Mouse (Mus musculus) embryonic stem cell, embryonic (primary cell): ENCODE measurements around the gene Slc25a10.

Experiments
- CTCF ChIA-PET, 4 experiments: fragments of 300-600 bp in 2 of 4; fragments of 350-600 bp in 2 of 4; sonication (Branson Sonifier 250); formaldehyde crosslinking; loops; one replicate each; lab custom pipeline; 2022; ENCODE audit warnings: inconsistent platforms in 2 of 4; lab: Charles Lee
- POLR2A ChIA-PET, 4 experiments: fragments of 300-600 bp in 2 of 4; fragments of 350-600 bp in 2 of 4; sonication (Branson Sonifier 250); formaldehyde crosslinking; loops; one replicate each; lab custom pipeline; 2022; ENCODE audit warnings: antibody characterized with exemption in 4 of 4, inconsistent platforms in 1 of 4; lab: Charles Lee

Gene Slc25a10

GRCm38 (mm10) chr11:120512790-120513453 lies 21.3 kb downstream of the Slc25a10 start:
- ChIA-PET CTCF (interaction anchor here in 3 of 4 experiments (0.6 to 1.5 kb wide), 6 partner anchors 17 to 679 kb away, joined by 3 to 5 read pairs (median 4); partner anchors contain the start of gene Ppp1r27 (in 1 of the 3)), POLR2A (interaction anchor here (0.6 to 4.9 kb wide), 9 partner anchors 8 to 112 kb away, joined by 3 to 18 read pairs (median 4); partner anchors contain the start of genes Mrpl12 (in 1 of the 4), P4hb (in 1 of the 4) and Sirt7 (in 1 of the 4))

- CTCF ChIA-PET, result interaction anchor here in 1 of 4 experiments (1.7 kb wide), 1 partner anchor 206 kb away, joined by 4 read pairs; no protein-coding TSS in a partner anchor
- POLR2A ChIA-PET, result interaction anchor here in 1 of 4 experiments (1.4 to 4.9 kb wide), 5 partner anchors 23 to 60 kb away, joined by 3 to 16 read pairs (median 4); partner anchors contain the start of genes Arl16, Mrpl12 and Slc25a10
Observed at GRCm38 (mm10) chr11:120514262-120514661, 22.6 kb downstream of the Slc25a10 start.

GRCm38 (mm10) chr11:120515611-120516010 lies 24.0 kb downstream of the Slc25a10 start:
- POLR2A ChIA-PET, result interaction anchor here in 3 of 4 experiments (0.6 to 4.9 kb wide), 15 partner anchors 15 to 101 kb away, joined by 3 to 16 read pairs (median 4); partner anchors contain the start of genes Arl16 (in 1 of the 3), Mrpl12 (in 1 of the 3), Ppp1r27 (in 1 of the 3) and Slc25a10 (in 1 of the 3)
- CTCF ChIA-PET, result interaction anchor here in 3 of 4 experiments (0.6 to 1.7 kb wide), 9 partner anchors 13 to 526 kb away, joined by 3 to 8 read pairs (median 4); no protein-coding TSS in a partner anchor

- ChIA-PET POLR2A (interaction anchor here in 2 of 4 experiments (0.5 to 1.3 kb wide), 6 partner anchors 12 to 601 kb away, joined by 3 to 8 read pairs (median 4); partner anchors contain the start of gene Slc25a10 (in 1 of the 2)), CTCF (interaction anchor here in 2 of 4 experiments (0.5 to 1.5 kb wide), 5 partner anchors 11 to 179 kb away, joined by 3 read pairs; partner anchors contain the start of gene Slc25a10 (in 1 of the 2))
Observed at GRCm38 (mm10) chr11:120517147-120517546, 25.5 kb downstream of the Slc25a10 start.

GRCm38 (mm10) chr11:120518027-120518426 lies 26.4 kb downstream of the Slc25a10 start:
- CTCF ChIA-PET, result interaction anchor here in 3 of 4 experiments (0.5 to 1.5 kb wide), 10 partner anchors 12 to 658 kb away, joined by 3 to 4 read pairs (median 3); partner anchors contain the start of gene Slc25a10 (in 1 of the 3)
- POLR2A ChIA-PET, result interaction anchor here in 2 of 4 experiments (0.9 to 1.4 kb wide), 8 partner anchors 11 to 56 kb away, joined by 3 to 4 read pairs (median 4); partner anchors contain the start of genes P4hb (in 2 of the 2) and Slc25a10 (in 1 of the 2)

GRCm38 (mm10) chr11:120518558-120518957 lies 26.9 kb downstream of the Slc25a10 start:
- CTCF ChIA-PET, result interaction anchor here in 3 of 4 experiments (0.6 to 1.5 kb wide), 6 partner anchors 29 to 657 kb away, joined by 3 to 4 read pairs (median 3); no protein-coding TSS in a partner anchor
- POLR2A ChIA-PET, result interaction anchor here in 2 of 4 experiments (1.0 to 1.4 kb wide), 6 partner anchors 13 to 56 kb away, joined by 3 to 4 read pairs (median 4); partner anchors contain the start of gene P4hb (in 2 of the 2)

GRCm38 (mm10) chr11:120519738-120520137 lies 28.1 kb downstream of the Slc25a10 start:
- ChIA-PET CTCF (interaction anchor here in 1 of 4 experiments (0.6 kb wide), 1 partner anchor 592 kb away, joined by 3 read pairs; no protein-coding TSS in a partner anchor), POLR2A (interaction anchor here in 2 of 4 experiments (1.2 to 1.7 kb wide), 2 partner anchors 60 to 63 kb away, joined by 4 read pairs; no protein-coding TSS in a partner anchor)

GRCm38 (mm10) chr11:120520498-120520897 lies 28.9 kb downstream of the Slc25a10 start:
- CTCF ChIA-PET, result interaction anchor here in 2 of 4 experiments (0.6 to 1.0 kb wide), 4 partner anchors 10 to 256 kb away, joined by 3 to 10 read pairs (median 4); no protein-coding TSS in a partner anchor
- POLR2A ChIA-PET, result interaction anchor here in 3 of 4 experiments (0.6 to 1.7 kb wide), 10 partner anchors 8 to 62 kb away, joined by 3 to 4 read pairs (median 4); partner anchors contain the start of gene Gcgr (in 1 of the 3)

- POLR2A ChIA-PET, result interaction anchor here in 3 of 4 experiments (0.6 to 1.7 kb wide), 10 partner anchors 9 to 61 kb away, joined by 3 to 4 read pairs (median 4); partner anchors contain the start of gene Gcgr (in 1 of the 3)
- CTCF ChIA-PET, result interaction anchor here in 3 of 4 experiments (0.6 to 1.0 kb wide), 5 partner anchors 11 to 256 kb away, joined by 3 to 10 read pairs (median 4); no protein-coding TSS in a partner anchor
Observed at GRCm38 (mm10) chr11:120520967-120521540, 29.4 kb downstream of the Slc25a10 start.

- POLR2A ChIA-PET, result interaction anchor here in 1 of 4 experiments (0.9 kb wide), 1 partner anchor 41 kb away, joined by 3 read pairs; no protein-coding TSS in a partner anchor
- CTCF ChIA-PET, result interaction anchor here in 2 of 4 experiments (0.9 to 1.6 kb wide), 2 partner anchors 33 to 277 kb away, joined by 3 read pairs; no protein-coding TSS in a partner anchor
Observed at GRCm38 (mm10) chr11:120522581-120522980, 30.9 kb downstream of the Slc25a10 start.

GRCm38 (mm10) chr11:120525959-120526358 lies 34.3 kb downstream of the Slc25a10 start:
- ChIA-PET CTCF (interaction anchor here in 2 of 4 experiments (0.7 to 1.5 kb wide), 2 partner anchors 15 to 33 kb away, joined by 3 to 5 read pairs; no protein-coding TSS in a partner anchor), POLR2A (interaction anchor here in 1 of 4 experiments (0.7 kb wide), 1 partner anchor 326 kb away, joined by 3 read pairs; no protein-coding TSS in a partner anchor)

GRCm38 (mm10) chr11:120527690-120528354 lies 36.2 kb downstream of the Slc25a10 start:
- ChIA-PET CTCF (interaction anchor here in 1 of 4 experiments (0.9 kb wide), 1 partner anchor 38 kb away, joined by 5 read pairs; no protein-coding TSS in a partner anchor), POLR2A (interaction anchor here in 2 of 4 experiments (0.6 to 1.7 kb wide), 11 partner anchors 10 to 173 kb away, joined by 3 to 6 read pairs (median 3); partner anchors contain the start of gene Nploc4 (in 1 of the 2))

- POLR2A ChIA-PET, result interaction anchor here in 1 of 4 experiments (0.7 to 1.7 kb wide), 6 partner anchors 11 to 46 kb away, joined by 3 to 6 read pairs (median 3); no protein-coding TSS in a partner anchor
- CTCF ChIA-PET, result interaction anchor here in 2 of 4 experiments (0.9 to 1.2 kb wide), 2 partner anchors 14 to 198 kb away, joined by 3 to 8 read pairs; partner anchors contain the start of gene Dcxr (in 1 of the 2)
Observed at GRCm38 (mm10) chr11:120528903-120529302, 37.3 kb downstream of the Slc25a10 start.

- ChIA-PET CTCF (interaction anchor here (0.5 to 2.6 kb wide), 16 partner anchors 12 to 911 kb away, joined by 3 to 9 read pairs (median 4); partner anchors contain the start of gene Slc25a10 (in 1 of the 4)), POLR2A (interaction anchor here in 3 of 4 experiments (0.6 to 3.6 kb wide), 30 partner anchors 9 to 552 kb away, joined by 3 to 18 read pairs (median 4); partner anchors contain the start of genes P4hb (in 3 of the 3), Mrpl12 (in 2 of the 3), Aspscr1 (in 1 of the 3) and Fasn (in 1 of the 3))
Observed at GRCm38 (mm10) chr11:120530085-120530964, 38.7 kb downstream of the Slc25a10 start, which contains the start of gene Gcgr. Gene Gcgr (plus strand): TSS chr11:120530699.

GRCm38 (mm10) chr11:120531646-120532045 lies 40.0 kb downstream of the Slc25a10 start:
- CTCF ChIA-PET, result interaction anchor here in 3 of 4 experiments (0.6 to 2.6 kb wide), 8 partner anchors 10 to 608 kb away, joined by 3 to 9 read pairs (median 3); no protein-coding TSS in a partner anchor
- POLR2A ChIA-PET, result interaction anchor here in 3 of 4 experiments (0.6 to 3.6 kb wide), 17 partner anchors 9 to 112 kb away, joined by 3 to 18 read pairs (median 5); partner anchors contain the start of genes P4hb (in 3 of the 3), Pycr1 (in 1 of the 3) and Slc25a10 (in 1 of the 3)
